Mouse (Mus musculus): ENCODE results near the gene Aanat. TPM values are rescaled to one million over a fixed set of nuclear protein-coding genes. Genes with fewer than 3 reads are reported as not detected.

Aanat gene
- polyA plus RNA-seq, 1 experiment from 2014 or later = not detected

- Histone ChIP-seq H3K4me2 (replicated peaks; ENCODE audit: low read depth, low read length) (no peak overlapping the region), H3K27me3 (ENCODE audit: control insufficient read depth, insufficient read depth, low read length) (no peaks in the 10 kb centered on the region), H3K4me3 (ENCODE audit: low read length) (no peak overlapping the region), H3K36me3 (ENCODE audit: control insufficient read depth, insufficient read depth, low read length) (no peaks in the 10 kb centered on the region), H3K27ac (ENCODE audit: low read depth, low read length) (no peak overlapping the region), H3K9ac (ENCODE audit: low read depth, low read length) (no peak overlapping the region), H3K4me1 (ENCODE audit: control insufficient read depth, insufficient read depth, low read length) (peaks cover 10% of the 10 kb centered on the region; the same call in 1 of the 2 replicates), H3K9me3 (ENCODE audit: control insufficient read depth, low read length) (no peaks in the 10 kb centered on the region)
- 81% methylated on average over 7 of the region's 7 CpGs for WGBS
- no peak for ATAC-seq (ENCODE audit: low FRiP score, low TSS enrichment)
These were observed 15.4 kb upstream of the Aanat start for GRCm38 (mm10) chr11:116570821-116571220.

DNA sequence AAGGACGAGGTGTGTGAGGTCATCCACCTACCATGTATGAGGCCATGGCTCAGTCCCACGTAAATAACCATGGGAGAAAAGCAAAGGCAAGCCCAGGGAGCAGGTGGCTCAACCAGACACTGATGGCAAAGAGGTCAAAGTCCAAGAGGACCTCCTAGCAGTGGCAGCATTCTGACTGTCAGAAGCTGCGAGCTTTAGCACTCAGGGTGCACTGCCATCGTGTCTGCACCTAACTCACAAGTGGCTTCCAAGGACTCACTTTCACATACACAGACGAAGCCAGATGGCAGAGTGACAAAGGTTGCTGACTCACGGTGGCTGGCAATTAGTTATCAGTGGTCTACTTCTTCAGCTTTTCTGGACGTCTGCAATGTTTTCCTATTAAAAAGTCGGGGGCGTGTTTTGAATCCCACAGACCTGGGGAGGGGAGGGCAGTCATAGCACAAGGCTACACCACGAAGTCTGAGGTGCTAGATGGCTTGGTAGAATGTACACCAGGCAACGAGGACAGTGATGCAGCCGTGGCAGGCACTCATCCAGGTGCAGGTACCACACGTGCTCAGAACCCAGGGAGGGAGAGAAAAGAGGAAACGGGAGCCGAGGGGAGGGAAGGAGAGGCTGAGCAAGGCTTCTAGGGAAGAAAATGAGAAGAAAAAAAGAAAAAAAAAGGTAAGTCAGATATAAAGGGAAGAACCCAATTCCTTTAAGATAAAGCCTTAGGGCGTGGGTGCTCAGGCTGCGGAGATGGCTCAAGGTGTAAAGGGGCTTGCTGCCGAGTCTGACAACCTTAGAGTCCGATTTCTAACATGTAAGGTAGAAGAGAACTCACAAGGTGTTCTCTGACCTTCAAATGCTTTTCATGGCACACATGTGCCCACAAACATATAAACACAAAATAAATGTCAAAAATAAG is 14.2 kb upstream of the Aanat start:
- H3K4me1 ChIP-seq (ENCODE audit: control insufficient read depth, insufficient read depth, low read length) = peaks cover 8% of the 10 kb centered on the region; the same call in 1 of the 2 replicates
- no peak for ATAC-seq (ENCODE audit: low FRiP score, low TSS enrichment)

DNA sequence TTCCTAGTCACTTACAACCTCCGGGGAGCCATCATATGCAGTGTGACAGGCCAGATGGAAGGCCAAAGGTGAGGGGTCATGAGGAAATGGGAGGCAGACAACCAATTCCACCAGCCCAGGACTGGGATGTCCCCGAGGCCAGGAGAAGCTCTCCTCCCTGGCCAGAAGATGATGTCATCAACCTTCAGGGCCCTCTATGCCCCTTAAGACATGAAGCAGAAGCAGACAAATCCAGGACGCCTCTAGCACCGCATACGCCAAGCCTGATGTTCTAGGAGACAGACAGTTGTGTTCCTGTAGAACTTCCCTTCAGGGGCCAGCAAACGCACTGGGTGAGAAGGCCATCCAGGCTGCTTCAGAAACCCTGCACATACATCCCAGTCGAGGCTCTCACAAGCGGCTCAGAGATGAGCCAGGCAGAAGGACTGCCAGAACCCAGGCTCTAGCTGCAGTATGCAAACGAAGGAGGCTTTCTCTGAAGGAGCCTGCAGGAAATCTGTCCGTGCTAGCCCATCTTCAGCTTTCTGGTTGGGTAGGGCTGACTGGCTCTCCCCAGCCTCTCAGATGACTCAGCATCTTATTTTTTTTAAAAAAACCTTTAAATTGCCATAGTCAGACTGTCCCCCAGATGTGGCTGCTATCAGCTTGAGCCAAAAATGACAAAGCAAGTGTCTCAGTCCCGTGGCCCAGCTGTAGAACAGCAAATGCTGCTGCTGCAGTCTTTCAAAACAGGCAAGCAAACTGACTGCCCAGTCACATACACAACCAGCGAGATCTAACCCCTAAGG is 13.3 kb upstream of the Aanat start:
- 51% methylated on average over 12 of the region's 12 CpGs for WGBS
- no peak overlapping the region for H3K4me2 ChIP-seq (replicated peaks; ENCODE audit: low read depth, low read length)
- 0 out of 2 replicates have a peak, but pooled peaks have one; percentile 25 for ATAC-seq (ENCODE audit: low FRiP score, low TSS enrichment)
- H3K9me3 ChIP-seq (ENCODE audit: control insufficient read depth, low read length) = no peaks in the 10 kb centered on the region
- H3K36me3 ChIP-seq (ENCODE audit: control insufficient read depth, insufficient read depth, low read length) = no peaks in the 10 kb centered on the region
- H3K27me3 ChIP-seq (ENCODE audit: control insufficient read depth, insufficient read depth, low read length) = no peaks in the 10 kb centered on the region
- H3K4me1 ChIP-seq (ENCODE audit: control insufficient read depth, insufficient read depth, low read length) = peaks cover 8% of the 10 kb centered on the region; the same call in 1 of the 2 replicates
- H3K27ac ChIP-seq (ENCODE audit: low read depth, low read length) = no peak overlapping the region
- no peak overlapping the region for H3K9ac ChIP-seq (ENCODE audit: low read depth, low read length)
- H3K4me3 ChIP-seq (ENCODE audit: low read length) = no peak overlapping the region

More for the DNA sequence above, 14.2 kb upstream of the Aanat start:
- 66% methylated on average over 19 of the region's 19 CpGs for WGBS
- Histone ChIP-seq H3K9me3 (ENCODE audit: control insufficient read depth, low read length) (no peaks in the 10 kb centered on the region), H3K9ac (ENCODE audit: low read depth, low read length) (no peak overlapping the region), H3K4me2 (replicated peaks; ENCODE audit: low read depth, low read length) (no peak overlapping the region), H3K27ac (ENCODE audit: low read depth, low read length) (no peak overlapping the region), H3K4me3 (ENCODE audit: low read length) (no peak overlapping the region), H3K27me3 (ENCODE audit: control insufficient read depth, insufficient read depth, low read length) (no peaks in the 10 kb centered on the region), H3K36me3 (ENCODE audit: control insufficient read depth, insufficient read depth, low read length) (no peaks in the 10 kb centered on the region)

DNA sequence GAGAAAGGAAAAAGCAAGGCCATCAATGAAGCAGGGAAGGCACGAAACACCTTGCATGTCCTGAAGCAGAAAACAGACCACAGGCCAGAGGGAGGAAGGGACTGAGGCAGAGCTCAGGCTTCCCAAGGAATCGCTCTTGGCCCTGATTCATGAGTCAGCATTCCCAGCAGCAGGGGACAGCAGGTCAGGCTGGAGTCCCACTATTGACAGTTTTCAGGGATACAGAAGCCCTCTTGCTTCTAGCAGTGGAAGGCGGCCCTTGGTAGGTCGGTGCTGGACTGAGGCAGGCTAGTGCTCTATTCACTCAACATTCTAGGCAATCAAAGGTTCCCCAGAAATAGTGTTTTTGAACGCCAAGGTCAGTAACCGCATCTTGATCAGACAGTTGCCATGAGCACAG is 11.7 kb upstream of the Aanat start:
- peaks cover 8% of the 10 kb centered on the region; the same call in 1 of the 2 replicates for H3K4me1 ChIP-seq (ENCODE audit: control insufficient read depth, insufficient read depth, low read length)
- no peak for ATAC-seq (ENCODE audit: low FRiP score, low TSS enrichment)
- no peaks in the 10 kb centered on the region for H3K36me3 ChIP-seq (ENCODE audit: control insufficient read depth, insufficient read depth, low read length)
- no peaks in the 10 kb centered on the region for H3K9me3 ChIP-seq (ENCODE audit: control insufficient read depth, low read length)
- no peaks in the 10 kb centered on the region for H3K27me3 ChIP-seq (ENCODE audit: control insufficient read depth, insufficient read depth, low read length)
- H3K9ac ChIP-seq (ENCODE audit: low read depth, low read length) = no peak overlapping the region
- 61% methylated on average over 6 of the region's 6 CpGs for WGBS
- no peak overlapping the region for H3K4me2 ChIP-seq (replicated peaks; ENCODE audit: low read depth, low read length)
- no peak overlapping the region for H3K4me3 ChIP-seq (ENCODE audit: low read length)
- no peak overlapping the region for H3K27ac ChIP-seq (ENCODE audit: low read depth, low read length)

- Histone ChIP-seq H3K9ac (ENCODE audit: low read depth, low read length) (no peak overlapping the region), H3K4me1 (ENCODE audit: control insufficient read depth, insufficient read depth, low read length) (peaks cover 10% of the 10 kb centered on the region), H3K27me3 (ENCODE audit: control insufficient read depth, insufficient read depth, low read length) (no peaks in the 10 kb centered on the region), H3K9me3 (ENCODE audit: control insufficient read depth, low read length) (no peaks in the 10 kb centered on the region), H3K4me3 (ENCODE audit: low read length) (no peak overlapping the region), H3K36me3 (ENCODE audit: control insufficient read depth, insufficient read depth, low read length) (no peaks in the 10 kb centered on the region), H3K4me2 (replicated peaks; ENCODE audit: low read depth, low read length) (no peak overlapping the region), H3K27ac (ENCODE audit: low read depth, low read length) (no peak overlapping the region)
- ATAC-seq (ENCODE audit: low FRiP score, low TSS enrichment) = no peak
- WGBS = 62% methylated on average over 6 of the region's 6 CpGs
These were observed 11.2 kb upstream of the Aanat start for GRCm38 (mm10) chr11:116574982-116575381.

DNA sequence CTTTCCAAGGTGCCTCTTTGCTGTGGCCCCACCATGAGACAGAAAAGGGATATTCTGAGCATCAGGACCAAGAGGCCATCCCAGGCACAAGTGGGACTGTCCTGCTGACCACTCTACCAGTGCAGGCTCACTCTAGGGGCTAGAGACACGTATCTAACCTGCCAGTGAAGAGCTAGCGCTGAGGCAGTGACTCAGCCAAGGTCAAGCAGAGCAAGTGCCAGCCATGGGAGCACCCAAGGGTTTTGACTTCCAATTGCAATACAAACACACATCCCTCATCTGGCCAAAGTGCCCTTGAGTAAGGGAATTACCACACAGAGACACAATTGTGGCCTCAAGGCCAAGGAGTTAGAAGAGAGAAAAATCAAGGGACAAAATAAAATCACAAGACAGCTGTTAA is 10.8 kb upstream of the Aanat start:
- H3K9ac ChIP-seq (ENCODE audit: low read depth, low read length) = no peak overlapping the region
- no peak overlapping the region for H3K4me3 ChIP-seq (ENCODE audit: low read length)
- H3K4me1 ChIP-seq (ENCODE audit: control insufficient read depth, insufficient read depth, low read length) = peaks cover 14% of the 10 kb centered on the region
- H3K27me3 ChIP-seq (ENCODE audit: control insufficient read depth, insufficient read depth, low read length) = no peaks in the 10 kb centered on the region
- 88% methylated on average over 2 of the region's 2 CpGs for WGBS
- H3K9me3 ChIP-seq (ENCODE audit: control insufficient read depth, low read length) = no peaks in the 10 kb centered on the region
- ATAC-seq (ENCODE audit: low FRiP score, low TSS enrichment) = no peak
- no peak overlapping the region for H3K27ac ChIP-seq (ENCODE audit: low read depth, low read length)
- H3K36me3 ChIP-seq (ENCODE audit: control insufficient read depth, insufficient read depth, low read length) = no peaks in the 10 kb centered on the region
- no peak overlapping the region for H3K4me2 ChIP-seq (replicated peaks; ENCODE audit: low read depth, low read length)

DNA sequence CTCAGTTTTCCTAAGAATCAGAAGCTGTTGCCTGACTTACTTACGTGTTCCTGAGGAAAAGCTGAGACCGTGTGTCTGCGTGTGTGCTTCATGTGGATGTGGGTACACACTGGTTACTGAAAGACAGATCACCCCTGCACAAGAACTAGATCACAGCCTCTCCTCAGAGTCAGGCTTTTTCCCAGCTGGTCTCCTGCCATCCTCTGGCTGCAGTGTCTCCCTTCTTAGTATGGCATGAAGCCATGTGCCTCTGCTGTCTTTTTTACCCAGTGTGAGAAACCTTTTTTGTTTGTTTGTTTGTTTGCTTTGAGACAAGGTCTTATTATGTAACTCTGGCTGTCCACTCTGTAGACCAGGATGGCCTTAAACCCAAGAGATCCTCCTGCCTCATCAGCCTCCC is 7.0 kb upstream of the Aanat start:
- no peak overlapping the region for H3K4me3 ChIP-seq (ENCODE audit: low read length)
- H3K36me3 ChIP-seq (ENCODE audit: control insufficient read depth, insufficient read depth, low read length) = no peaks in the 10 kb centered on the region
- H3K27me3 ChIP-seq (ENCODE audit: control insufficient read depth, insufficient read depth, low read length) = no peaks in the 10 kb centered on the region
- no peak overlapping the region for H3K4me2 ChIP-seq (replicated peaks; ENCODE audit: low read depth, low read length)
- H3K9me3 ChIP-seq (ENCODE audit: control insufficient read depth, low read length) = no peaks in the 10 kb centered on the region
- WGBS = 99% methylated on average over 3 of the region's 3 CpGs
- peaks cover 8% of the 10 kb centered on the region for H3K4me1 ChIP-seq (ENCODE audit: control insufficient read depth, insufficient read depth, low read length)
- H3K9ac ChIP-seq (ENCODE audit: low read depth, low read length) = no peak overlapping the region
- H3K27ac ChIP-seq (ENCODE audit: low read depth, low read length) = no peak overlapping the region
- ATAC-seq (ENCODE audit: low FRiP score, low TSS enrichment) = no peak

DNA sequence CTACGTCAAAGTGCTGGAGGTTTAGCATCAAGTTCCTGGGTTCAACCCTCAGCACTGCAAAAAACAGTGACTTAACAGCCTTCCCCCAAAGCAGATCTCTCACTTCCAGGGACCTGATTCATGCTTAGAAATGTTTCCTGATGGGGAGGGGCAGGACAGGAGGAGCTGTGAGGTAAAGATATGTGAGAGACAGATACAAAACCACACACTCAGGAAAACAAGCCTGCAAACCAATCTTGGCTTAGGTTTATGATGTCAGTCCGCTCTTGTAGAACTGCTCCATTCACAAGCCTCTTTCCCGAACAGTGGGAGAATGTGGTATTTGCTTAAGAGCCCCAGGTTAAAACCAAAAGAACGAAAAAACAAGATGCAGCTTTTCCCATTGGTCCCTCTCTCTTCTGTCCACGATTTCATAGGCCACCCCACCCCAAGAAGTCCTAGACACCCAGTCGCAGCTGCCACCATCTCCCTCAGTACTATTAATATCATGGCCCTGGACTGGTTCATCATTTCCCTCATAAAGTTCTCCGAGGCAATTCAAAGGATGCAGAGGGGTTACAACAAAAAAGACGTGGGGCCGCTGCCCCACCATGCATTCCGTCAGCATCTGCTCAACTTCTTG is 6.1 kb upstream of the Aanat start:
- no peak for ATAC-seq (ENCODE audit: low FRiP score, low TSS enrichment)
- 25% methylated on average over 10 of the region's 10 CpGs for WGBS
- Histone ChIP-seq H3K9ac (ENCODE audit: low read depth, low read length) (peak overlapping the region; percentile 86), H3K4me1 (ENCODE audit: control insufficient read depth, insufficient read depth, low read length) (peaks cover 8% of the 10 kb centered on the region), H3K36me3 (ENCODE audit: control insufficient read depth, insufficient read depth, low read length) (no peaks in the 10 kb centered on the region), H3K27me3 (ENCODE audit: control insufficient read depth, insufficient read depth, low read length) (no peaks in the 10 kb centered on the region), H3K27ac (ENCODE audit: low read depth, low read length) (no peak overlapping the region), H3K4me3 (ENCODE audit: low read length) (peak overlapping the region; percentile 96), H3K9me3 (ENCODE audit: control insufficient read depth, low read length) (no peaks in the 10 kb centered on the region), H3K4me2 (replicated peaks; ENCODE audit: low read depth, low read length) (peak overlapping the region; percentile 90)
